Mouse (Mus musculus): Measurements from ENCODE around the gene Dgkz.

- TF ChIP-seq CTCF (IDR thresholded peaks at IDR 0.05; ENCODE audit: borderline replicate concordance, insufficient read depth, low read length) (peak; percentile 52), POLR2A (IDR thresholded peaks at IDR 0.05; ENCODE audit: low read depth, low read length) (no peak)
Observed at GRCm38 (mm10) chr2:91921790-91922570, 53.7 kb downstream of the Dgkz start.

Measured in embryonic fibroblast, embryonic 13.5 days (primary cell).